Mouse (Mus musculus): Measurements from ENCODE around the gene Itgb3bp.

- no peak for TF ChIP-seq POLR2A (IDR thresholded peaks at IDR 0.05; ENCODE audit: low read depth, low read length)
- no peak for TF ChIP-seq CTCF (IDR thresholded peaks at IDR 0.05; ENCODE audit: extremely low read depth, insufficient read length, insufficient replicate concordance, low read depth, low read length)
Observed at GRCm38 (mm10) chr4:99934859-99935258, 5.2 kb upstream of the Itgb3bp start.
